Mouse (Mus musculus) CH12.LX (cell line): Measurements from ENCODE around the gene 5031439G07Rik. TPM values are rescaled to one million over a fixed set of nuclear protein-coding genes. Genes with fewer than 3 reads are reported as not detected.

Source experiments
- DNase-seq: peaks from one replicate; pipeline ENCODE4 v3.0.0-alpha.2; 2013; ENCODE audit errors: extremely low read depth
- H3K27ac ChIP-seq: 2 replicates; pipeline ENCODE4 v1.5.1; 2012; ENCODE audit warnings: low read depth, mild to moderate bottlenecking, control low read depth, moderate library complexity; ENCODE audit not compliant: insufficient read depth
- H3K27me3 ChIP-seq: replicated peaks from 2 replicates; pipeline ENCODE3; 2012; ENCODE audit warnings: inconsistent platforms
- H3K36me3 ChIP-seq, 2 experiments: replicated peaks in 1 of 2; 2 replicates each; pipeline versions ENCODE3 to v1.6.1; 2012; ENCODE audit warnings: inconsistent platforms in 1 of 2, low read length in 1 of 2, mild to moderate bottlenecking in 1 of 2, mixed read lengths in 1 of 2, moderate library complexity in 1 of 2; ENCODE audit not compliant: control insufficient read depth in 1 of 2, insufficient read depth in 1 of 2
- H3K4me1 ChIP-seq, 2 experiments: 2 replicates each; pipeline ENCODE4 v1.6.1; 2012; ENCODE audit warnings: inconsistent platforms in 1 of 2, moderate library complexity in 1 of 2; ENCODE audit not compliant: insufficient read depth in 2 of 2, control insufficient read depth in 1 of 2
- H3K4me2 ChIP-seq: 2 replicates; pipeline ENCODE4 v1.6.1; 2012; ENCODE audit warnings: low read depth, mild to moderate bottlenecking, control low read depth; ENCODE audit not compliant: poor library complexity, insufficient read depth, severe bottlenecking
- H3K4me3 ChIP-seq, 3 experiments: fragments of 150-350 bp in 1 of 3; sonication (generic) in 1 of 3; replicated peaks in 1 of 3; 2 replicates each; pipeline versions ENCODE3 to v1.5.1; 2011 to 2012; ENCODE audit warnings: low read depth in 2 of 3, low read length in 2 of 3, mild to moderate bottlenecking in 2 of 3, moderate library complexity in 2 of 3, control low read depth in 1 of 3, improper control_type of control experiment in 1 of 3, inconsistent platforms in 1 of 3, mixed read lengths in 1 of 3; ENCODE audit not compliant: poor library complexity in 1 of 3
- H3K79me2 ChIP-seq: replicated peaks from 2 replicates; pipeline ENCODE4 v1.6.1; 2012; ENCODE audit warnings: mild to moderate bottlenecking, moderate library complexity; ENCODE audit not compliant: control insufficient read depth, poor library complexity, insufficient read depth, severe bottlenecking; ENCODE audit errors: extremely low read depth
- H3K9ac ChIP-seq: 2 replicates; pipeline ENCODE4 v1.6.1; 2012; ENCODE audit warnings: low read depth, mild to moderate bottlenecking, control low read depth, moderate library complexity; ENCODE audit not compliant: insufficient read depth
- H3K9me3 ChIP-seq: replicated peaks from 2 replicates; pipeline ENCODE3; 2012; ENCODE audit warnings: low read length, inconsistent platforms, mixed read lengths
- BHLHE40 ChIP-seq: IDR thresholded peaks from 2 replicates; pipeline ENCODE4 v1.6.1; 2011; ENCODE audit warnings: mild to moderate bottlenecking, low read depth, low read length, improper control_type of control experiment
- CHD1 ChIP-seq: IDR thresholded peaks from 2 replicates; pipeline ENCODE4 v1.6.1; 2012; ENCODE audit warnings: low read depth, low read length, improper control_type of control experiment, inconsistent platforms
- CHD2 ChIP-seq: IDR thresholded peaks from 2 replicates; pipeline ENCODE4 v1.6.1; 2011; ENCODE audit warnings: low read length, improper control_type of control experiment
- CTCF ChIP-seq, 2 experiments: IDR thresholded peaks in 1 of 2; conservative IDR thresholded peaks in 1 of 2; 2 replicates each; pipeline ENCODE4 v1.5.1; 2011 to 2012; ENCODE audit warnings: low read depth in 2 of 2, low read length in 2 of 2, improper control_type of control experiment in 1 of 2, inconsistent platforms in 1 of 2, mild to moderate bottlenecking in 1 of 2, moderate library complexity in 1 of 2
- E2F4 ChIP-seq: IDR thresholded peaks from 2 replicates; pipeline ENCODE4 v1.6.1; 2011; ENCODE audit warnings: low read depth, low read length, improper control_type of control experiment; ENCODE audit not compliant: insufficient replicate concordance
- ELF1 ChIP-seq: IDR thresholded peaks from 2 replicates; pipeline ENCODE4 v1.6.1; 2014; ENCODE audit warnings: low read depth, mild to moderate bottlenecking, inconsistent platforms, low read length, improper control_type of control experiment
- ETS1 ChIP-seq: conservative IDR thresholded peaks from 2 replicates; pipeline ENCODE4 v1.6.1; 2012; ENCODE audit warnings: low read depth, mild to moderate bottlenecking, inconsistent platforms, low read length, improper control_type of control experiment, moderate library complexity
- GABPA ChIP-seq: IDR thresholded peaks from 2 replicates; pipeline ENCODE4 v1.6.1; 2012; ENCODE audit warnings: low read depth, low read length, improper control_type of control experiment, inconsistent platforms; ENCODE audit not compliant: insufficient replicate concordance
- HCFC1 ChIP-seq: IDR thresholded peaks from 2 replicates; pipeline ENCODE4 v1.6.1; 2012; ENCODE audit warnings: low read depth, mild to moderate bottlenecking, inconsistent platforms, low read length, improper control_type of control experiment
- IRF4 ChIP-seq: IDR thresholded peaks from 2 replicates; pipeline ENCODE4 v1.6.1; 2014; ENCODE audit warnings: low read depth, mild to moderate bottlenecking, inconsistent platforms, low read length, improper control_type of control experiment
- JUN ChIP-seq: IDR thresholded peaks from 2 replicates; pipeline ENCODE4 v1.6.1; 2011; ENCODE audit warnings: low read depth, mild to moderate bottlenecking, low read length, improper control_type of control experiment, moderate library complexity; ENCODE audit not compliant: insufficient read depth
- KAT2A ChIP-seq: IDR thresholded peaks from 2 replicates; pipeline ENCODE4 v1.6.1; 2012; ENCODE audit warnings: low read length, improper control_type of control experiment, inconsistent platforms; ENCODE audit not compliant: insufficient replicate concordance
- MAX ChIP-seq: IDR thresholded peaks from 2 replicates; pipeline ENCODE4 v1.6.1; 2011; ENCODE audit warnings: low read length, improper control_type of control experiment
- MAZ ChIP-seq: IDR thresholded peaks from 2 replicates; pipeline ENCODE4 v1.6.1; 2012; ENCODE audit warnings: low read depth, mild to moderate bottlenecking, inconsistent platforms, low read length, improper control_type of control experiment, moderate library complexity
- MXI1 ChIP-seq: IDR thresholded peaks from 2 replicates; pipeline ENCODE4 v1.6.1; 2011; ENCODE audit warnings: mild to moderate bottlenecking, low read depth, low read length, improper control_type of control experiment
- MYC ChIP-seq: IDR thresholded peaks from 2 replicates; pipeline ENCODE4 v1.6.1; 2011; ENCODE audit warnings: low read depth, mild to moderate bottlenecking, improper control_type of control experiment, low read length
- NELFE ChIP-seq: IDR thresholded peaks from 2 replicates; pipeline ENCODE4 v1.6.1; 2011; ENCODE audit warnings: low read depth, low read length, improper control_type of control experiment
- NRF1 ChIP-seq: IDR thresholded peaks from 2 replicates; pipeline ENCODE4 v1.6.1; 2014; ENCODE audit warnings: low read depth, mild to moderate bottlenecking, inconsistent platforms, low read length, improper control_type of control experiment, moderate library complexity
- POLR2A ChIP-seq: IDR thresholded peaks from 2 replicates; pipeline ENCODE4 v1.6.1; 2011; ENCODE audit warnings: low read depth, mild to moderate bottlenecking, improper control_type of control experiment, low read length
- POLR2AphosphoS2 ChIP-seq: IDR thresholded peaks from 2 replicates; pipeline ENCODE4 v1.6.1; 2011; ENCODE audit warnings: low read depth, low read length, improper control_type of control experiment
- RCOR1 ChIP-seq: conservative IDR thresholded peaks from 2 replicates; pipeline ENCODE4 v1.6.1; 2012; ENCODE audit warnings: low read depth, mild to moderate bottlenecking, inconsistent platforms, low read length, improper control_type of control experiment
- SIN3A ChIP-seq: IDR thresholded peaks from 2 replicates; pipeline ENCODE4 v1.6.1; 2012; ENCODE audit warnings: low read length, improper control_type of control experiment, inconsistent platforms
- SMC3 ChIP-seq: IDR thresholded peaks from 2 replicates; pipeline ENCODE4 v1.6.1; 2011; ENCODE audit warnings: low read depth, low read length, improper control_type of control experiment
- TBP ChIP-seq: conservative IDR thresholded peaks from 2 replicates; pipeline ENCODE4 v1.6.1; 2011; ENCODE audit warnings: low read depth, low read length, improper control_type of control experiment
- TCF12 ChIP-seq: IDR thresholded peaks from 2 replicates; pipeline ENCODE4 v1.6.1; 2014; ENCODE audit warnings: low read depth, mild to moderate bottlenecking, inconsistent platforms, low read length, improper control_type of control experiment
- UBTF ChIP-seq: IDR thresholded peaks from 2 replicates; pipeline ENCODE4 v1.6.1; 2012; ENCODE audit warnings: low read depth, mild to moderate bottlenecking, inconsistent platforms, low read length, improper control_type of control experiment, moderate library complexity
- USF2 ChIP-seq: conservative IDR thresholded peaks from 2 replicates; pipeline ENCODE4 v1.6.1; 2011; ENCODE audit warnings: low read depth, low read length, improper control_type of control experiment
- ZKSCAN1 ChIP-seq: IDR thresholded peaks from 2 replicates; pipeline ENCODE4 v1.6.1; 2012; ENCODE audit warnings: low read depth, inconsistent platforms, low read length, improper control_type of control experiment, borderline replicate concordance
- ZMIZ1 ChIP-seq: IDR thresholded peaks from 2 replicates; pipeline ENCODE4 v1.6.1; 2012; ENCODE audit warnings: low read depth, mild to moderate bottlenecking, inconsistent platforms, low read length, improper control_type of control experiment
- ZNF384 ChIP-seq: IDR thresholded peaks from 2 replicates; pipeline ENCODE4 v1.6.1; 2012; ENCODE audit warnings: low read depth, low read length, improper control_type of control experiment, inconsistent platforms
- dilution Hi-C: fragments of 300-500 bp; cut with MboI; formaldehyde crosslinking; loops from 2 replicates; pipeline ENCODE4 v1.14.3; 2020; ENCODE audit warnings: low sequenced_read_pairs; ENCODE audit not compliant: extremely low pct_unique_long_range_greater_than_20kb, extremely low pct_ligation_motif_present
- in situ Hi-C: fragments of 300-500 bp; cut with MboI; formaldehyde crosslinking; loops from 3 replicates; pipeline ENCODE4 v1.14.3; 2019; ENCODE audit warnings: low sequenced_read_pairs, low pct_ligation_motif_present, low pct_unique_long_range_greater_than_20kb, mixed read lengths
- polyA plus RNA-seq: library from polyadenylated mRNA; unstranded; fragments of >175 nt; gene quantifications from 2 replicates; pipeline ENCODE4 v1.2.1, GENCODE M21; 2012; ENCODE audit warnings: low read depth; ENCODE audit not compliant: insufficient read length
- total RNA-seq, 2 experiments: library from RNA; depleted of rRNA; stranded (reverse); fragments of 300-350 nt in 1 of 2; fragments of >200 nt in 1 of 2; gene quantifications; 2 replicates each; pipeline ENCODE4 v1.2.3; 2012 to 2014

5031439G07Rik gene
- total and polyA plus RNA-seq, 3 experiments: 8.6 to 26.0 (median 10.9) TPM

DNA sequence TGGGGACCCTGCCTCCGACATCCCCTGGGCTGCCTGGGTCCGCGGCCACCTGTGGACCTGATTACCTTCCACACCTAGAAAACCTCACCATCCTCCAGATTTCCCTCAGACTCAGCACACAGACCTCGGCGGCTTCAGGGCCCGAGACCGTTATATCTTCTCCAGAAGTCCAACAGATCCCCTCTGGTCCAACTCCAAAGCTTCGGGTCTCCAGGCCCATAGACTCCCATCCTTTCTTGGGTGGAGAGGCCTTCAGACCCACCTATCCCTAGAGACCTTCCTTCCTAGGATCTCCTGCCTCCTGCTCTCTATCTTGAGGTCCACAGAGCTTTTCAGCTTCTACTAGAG is 49.0 kb upstream of the 5031439G07Rik start:
- Histone ChIP-seq H3K27me3 (no peaks in the 10 kb centered on the region), H3K9ac (peak overlapping the region; percentile 94), H3K9me3 (no peaks in the 10 kb centered on the region), H3K36me3 (peaks cover 0 to 18% of the 10 kb centered on the region in 2 experiments), H3K27ac (no peak overlapping the region), H3K4me3 (peak overlapping the region; percentile 78 to 89 (median 83)), H3K79me2 (no peaks in the 10 kb centered on the region), H3K4me1 (peaks cover 10 to 55% of the 10 kb centered on the region in 2 experiments), H3K4me2 (peak overlapping the region; percentile 86)
- no peak for DNase-seq
- TF ChIP-seq CHD2 (no peak), RCOR1 (no peak), BHLHE40 (no peak), TCF12 (no peak), MAZ (no peak), ELF1 (no peak), MAX (no peak), ZNF384 (no peak), CHD1 (no peak), ETS1 (no peak), SIN3A (no peak), UBTF (no peak), E2F4 (no peak), CTCF (conservative IDR thresholded peaks at IDR 0.05 in 1 of 2, IDR thresholded peaks at IDR 0.05 in 1 of 2; ENCODE audit: low read depth in 2 of 2, low read length in 2 of 2) (no peak), GABPA (no peak), USF2 (no peak), SMC3 (no peak), ZKSCAN1 (no peak)
- dilution Hi-C loops (no loop called here), in situ Hi-C loops (loop anchor here (5.0 kb wide), 1 partner anchor 40 kb away; no protein-coding TSS in a partner anchor)

DNA sequence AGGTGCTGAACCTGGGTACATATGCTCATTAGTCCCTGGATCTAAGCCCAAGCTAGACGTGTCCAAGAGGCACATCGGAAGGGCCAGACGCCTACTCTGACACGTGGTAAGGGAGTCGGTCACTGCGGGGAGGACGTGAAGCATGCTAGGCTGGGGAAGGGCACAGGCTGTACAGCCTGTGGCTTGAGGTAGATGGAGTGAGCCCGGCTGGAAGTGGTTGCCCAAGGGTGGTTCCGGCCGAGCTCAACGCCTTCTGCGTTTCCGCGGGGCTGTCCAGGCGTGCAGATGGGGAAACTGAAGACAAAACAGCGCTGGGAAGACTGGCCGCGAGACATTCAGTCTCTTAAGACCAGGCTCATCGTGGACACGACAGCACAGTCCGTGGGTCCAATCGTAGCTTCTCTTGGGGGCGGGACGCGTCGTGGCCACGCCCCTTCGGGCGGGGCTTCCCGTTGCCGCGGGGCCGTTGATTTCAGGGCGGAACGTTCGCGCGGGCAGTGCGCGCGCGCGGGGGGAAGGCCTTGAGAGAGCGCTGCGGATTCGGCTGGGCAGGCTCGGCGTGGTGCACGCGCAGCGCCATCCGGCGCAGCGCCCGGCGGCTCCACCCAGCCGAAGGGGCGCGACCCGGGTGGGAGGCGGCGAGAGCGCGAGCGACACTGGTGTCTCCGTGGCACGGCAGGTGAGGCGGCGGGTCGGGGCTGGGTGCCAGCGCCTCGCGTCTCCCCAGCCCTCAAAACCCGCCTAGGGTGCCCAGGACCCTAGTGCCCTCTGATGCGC is 48.4 kb upstream of the 5031439G07Rik start:
- Histone ChIP-seq H3K4me3 (peak overlapping the region; percentile 78 to 89 (median 83)), H3K4me2 (peak overlapping the region; percentile 14; the same call in 1 of the 2 replicates), H3K27me3 (no peaks in the 10 kb centered on the region), H3K36me3 (peaks cover 0 to 18% of the 10 kb centered on the region in 2 experiments), H3K9me3 (no peaks in the 10 kb centered on the region), H3K27ac (0 out of 2 replicates have a peak overlapping the region, but pooled peaks have one; percentile 3), H3K79me2 (no peaks in the 10 kb centered on the region), H3K9ac (peak overlapping the region; percentile 94), H3K4me1 (peaks cover 8 to 50% of the 10 kb centered on the region in 2 experiments)
- in situ Hi-C loops (loop anchor here (5.0 kb wide), 1 partner anchor 39 kb away; no protein-coding TSS in a partner anchor), dilution Hi-C loops (no loop called here)
- DNase-seq: peak; percentile 93
- TF ChIP-seq IRF4: peak; percentile 66
- TF ChIP-seq CHD2: no peak
- 0 out of 2 replicates have a peak, but pooled peaks have one; percentile 33 for TF ChIP-seq POLR2AphosphoS2
- peak; percentile 81 for TF ChIP-seq SIN3A
- TF ChIP-seq ELF1: peak; percentile 75
- peak; percentile 81 for TF ChIP-seq NRF1
- no peak for TF ChIP-seq ZKSCAN1
- TF ChIP-seq TBP: peak; percentile 78
- no peak for TF ChIP-seq CTCF (conservative IDR thresholded peaks at IDR 0.05 in 1 of 2, IDR thresholded peaks at IDR 0.05 in 1 of 2; ENCODE audit: low read depth in 2 of 2, low read length in 2 of 2)
- peak; percentile 41; the same call in 1 of the 2 replicates for TF ChIP-seq KAT2A
- peak; percentile 93 for TF ChIP-seq POLR2A
- no peak for TF ChIP-seq RCOR1
- no peak for TF ChIP-seq JUN
- TF ChIP-seq NELFE: peak; percentile 82
- peak; percentile 86 for TF ChIP-seq HCFC1
- peak; percentile 72; the same call in 1 of the 2 replicates for TF ChIP-seq ZMIZ1
- TF ChIP-seq MYC: peak; percentile 86
- peak; percentile 84 for TF ChIP-seq TCF12
- 0 out of 2 replicates have a peak, but pooled peaks have one; percentile 12 for TF ChIP-seq USF2
- TF ChIP-seq MXI1: peak; percentile 87
